Mouse (Mus musculus): ENCODE data around the gene Acot6. TPM values are rescaled to one million over a fixed set of nuclear protein-coding genes. Genes with fewer than 3 reads are reported as not detected.

The Acot6 gene
- polyA plus RNA-seq, 1 experiment from 2014 or later, result 1.1 TPM

GRCm38 (mm10) chr12:84140135-84140534, 39.7 kb downstream of the Acot6 start:
- Histone ChIP-seq H3K27me3 (no peaks in the 10 kb centered on the region), H3K4me3 (no peak overlapping the region), H3K4me1 (no peaks in the 10 kb centered on the region), H3K9me3 (no peaks in the 10 kb centered on the region), H3K27ac (replicated peaks) (no peak overlapping the region), H3K36me3 (peaks cover 32% of the 10 kb centered on the region), H3K4me2 (replicated peaks) (no peak overlapping the region), H3K9ac (replicated peaks) (no peak overlapping the region)
- no peak for ATAC-seq (ENCODE audit: low FRiP score, low read depth)
- 66% methylated on average over 4 of the region's 4 CpGs for WGBS

- H3K9ac ChIP-seq (replicated peaks), result no peak overlapping the region
- WGBS, result 87% methylated on average over 4 of the region's 4 CpGs
- no peak overlapping the region for H3K27ac ChIP-seq (replicated peaks)
- H3K36me3 ChIP-seq, result peaks cover 23% of the 10 kb centered on the region
- no peak for ATAC-seq (ENCODE audit: low FRiP score, low read depth)
- H3K4me3 ChIP-seq, result no peak overlapping the region
- no peaks in the 10 kb centered on the region for H3K27me3 ChIP-seq
- H3K4me2 ChIP-seq (replicated peaks), result no peak overlapping the region
- no peaks in the 10 kb centered on the region for H3K9me3 ChIP-seq
- no peaks in the 10 kb centered on the region for H3K4me1 ChIP-seq
Observed at GRCm38 (mm10) chr12:84141271-84141670, 40.8 kb downstream of the Acot6 start.

DNA sequence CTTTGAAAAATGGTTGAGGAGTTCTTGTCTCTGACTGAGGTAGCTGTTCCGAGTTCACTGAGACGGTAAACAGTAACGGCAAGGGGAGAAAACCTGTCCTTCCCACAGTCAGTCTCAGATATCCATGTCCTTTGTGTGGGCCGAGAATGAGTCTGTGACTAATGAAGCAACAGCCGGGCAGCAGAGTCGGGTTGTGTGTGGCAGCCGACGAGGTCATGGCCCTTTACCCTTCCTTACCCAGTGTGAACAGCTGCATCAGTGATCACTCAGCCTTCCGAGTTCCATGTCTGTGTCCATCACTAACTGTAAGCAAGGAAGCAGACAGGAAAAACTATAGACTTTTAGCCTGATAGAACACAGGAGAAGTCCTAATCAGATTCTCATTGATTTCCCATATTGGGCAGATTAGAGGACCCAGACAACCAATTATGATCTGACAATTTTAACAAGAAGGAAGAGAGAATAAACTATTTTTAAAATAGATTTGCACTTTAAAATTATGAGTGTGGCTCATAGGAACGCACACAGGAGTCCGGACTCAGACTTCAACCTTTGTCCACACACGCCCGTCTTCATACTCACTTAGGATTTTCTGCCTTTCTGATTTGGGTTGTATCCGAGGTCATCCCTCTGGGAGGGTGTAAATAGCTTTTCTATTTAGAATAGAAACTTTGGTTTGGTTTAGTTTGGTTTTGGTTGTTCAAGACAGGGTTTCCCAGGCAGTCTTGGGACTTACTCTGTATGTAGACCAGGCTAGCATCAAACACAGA, 42.0 kb downstream of the Acot6 start:
- WGBS, result 63% methylated on average over 14 of the region's 14 CpGs
- no peak for ATAC-seq (ENCODE audit: low FRiP score, low read depth)

DNA sequence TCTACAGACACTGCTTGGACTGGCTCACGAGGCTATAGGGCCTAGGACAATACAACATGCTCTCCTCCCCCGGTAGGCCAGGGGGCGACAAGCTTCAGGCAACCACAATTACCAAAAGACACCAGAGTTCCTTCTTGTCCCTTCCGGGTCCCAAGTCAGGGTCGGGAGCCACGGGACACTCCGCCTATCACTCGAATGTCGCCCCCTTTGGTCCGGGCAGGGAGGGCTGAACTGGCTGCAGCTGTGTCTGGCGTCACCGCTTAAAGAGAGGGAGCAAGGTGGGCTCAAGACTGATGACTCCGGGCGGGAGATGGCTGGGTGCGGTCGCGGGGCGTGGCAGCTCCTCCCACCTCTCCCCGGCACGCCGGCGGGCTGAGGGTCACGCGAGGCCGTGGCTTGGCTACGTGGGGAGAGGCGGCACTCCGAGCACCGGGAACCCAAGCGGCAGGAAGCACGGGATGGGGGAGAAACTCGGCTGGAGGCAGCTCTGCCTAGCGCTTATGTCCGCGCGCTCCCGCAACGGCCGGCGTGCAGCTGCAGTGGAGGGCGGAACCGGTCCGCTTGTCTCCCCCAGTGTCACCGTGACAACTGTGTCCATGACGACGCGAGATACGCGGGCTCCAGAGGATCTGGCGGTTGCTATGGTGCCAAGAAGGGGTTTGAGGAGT, 47.6 kb downstream of the Acot6 start, which contains the start of gene Pnma1:
Pnma1 (minus strand) TSS at position 536 of the 668 bp plus-strand sequence.
- WGBS, result under 1% methylated on average over 50 of the region's 50 CpGs
- ATAC-seq (ENCODE audit: low FRiP score, low read depth), result peak; percentile 94
- H3K9ac ChIP-seq (replicated peaks), result peak within 1 kb of the TSS; percentile 63
- peak within 1 kb of the TSS; percentile 64 for H3K4me2 ChIP-seq (replicated peaks)
- H3K4me3 ChIP-seq, result peak within 1 kb of the TSS; percentile 51
- H3K36me3 ChIP-seq, result peaks cover 15% of the 10 kb centered on the region; the same call in 1 of the 2 replicates
- no peaks in the 10 kb centered on the region for H3K27me3 ChIP-seq
- H3K9me3 ChIP-seq, result no peaks in the 10 kb centered on the region
- H3K27ac ChIP-seq (replicated peaks), result peak within 1 kb of the TSS; percentile 74
- H3K4me1 ChIP-seq, result peaks cover 32% of the 10 kb centered on the region

More for the DNA sequence above, 42.0 kb downstream of the Acot6 start:
- H3K27me3 ChIP-seq, result no peaks in the 10 kb centered on the region
- H3K9ac ChIP-seq (replicated peaks), result no peak overlapping the region
- peaks cover 16% of the 10 kb centered on the region for H3K36me3 ChIP-seq
- H3K4me1 ChIP-seq, result 0 out of 2 replicates have a peak, but pooled peaks cover 11% of the 10 kb centered on the region
- H3K4me3 ChIP-seq, result no peak overlapping the region
- no peak overlapping the region for H3K4me2 ChIP-seq (replicated peaks)
- no peak overlapping the region for H3K27ac ChIP-seq (replicated peaks)
- H3K9me3 ChIP-seq, result no peaks in the 10 kb centered on the region

- no peaks in the 10 kb centered on the region for H3K9me3 ChIP-seq
- peak overlapping the region; percentile 51 for H3K4me3 ChIP-seq
- H3K27ac ChIP-seq (replicated peaks), result peak overlapping the region; percentile 74
- H3K27me3 ChIP-seq, result no peaks in the 10 kb centered on the region
- peak; percentile 42; the same call in 1 of the 2 replicates for ATAC-seq (ENCODE audit: low FRiP score, low read depth)
- peaks cover 32% of the 10 kb centered on the region for H3K4me1 ChIP-seq
- 7% methylated on average over 10 of the region's 10 CpGs for WGBS
- H3K36me3 ChIP-seq, result peaks cover 20% of the 10 kb centered on the region; the same call in 1 of the 2 replicates
- peak overlapping the region; percentile 63; the same call in 1 of the 2 replicates for H3K9ac ChIP-seq (replicated peaks)
- H3K4me2 ChIP-seq (replicated peaks), result peak overlapping the region; percentile 64
Observed at GRCm38 (mm10) chr12:84148622-84149012, 48.2 kb downstream of the Acot6 start.

DNA sequence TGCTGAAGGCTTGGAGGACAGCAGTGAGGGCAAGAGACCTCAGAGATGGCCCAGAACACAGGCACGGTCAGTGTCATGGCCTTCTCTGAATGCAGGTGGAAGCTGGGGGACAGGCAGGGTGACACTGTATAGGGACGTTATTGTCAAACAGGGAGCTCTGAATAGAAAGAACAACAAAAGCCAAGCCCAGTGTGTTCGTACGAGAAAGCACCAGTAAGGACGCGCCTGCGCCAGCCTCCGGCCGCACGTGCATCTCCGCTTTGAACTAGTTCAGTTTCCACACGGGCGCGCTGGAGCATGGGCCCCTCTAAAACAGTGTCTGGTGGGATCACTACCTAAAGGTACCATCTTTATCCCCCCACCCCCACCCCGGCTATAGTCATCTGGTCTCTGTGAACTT, 49.5 kb downstream of the Acot6 start:
- H3K36me3 ChIP-seq, result peaks cover 30% of the 10 kb centered on the region; the same call in 1 of the 2 replicates
- H3K9ac ChIP-seq (replicated peaks), result no peak overlapping the region
- ATAC-seq (ENCODE audit: low FRiP score, low read depth), result no peak
- H3K4me1 ChIP-seq, result peaks cover 32% of the 10 kb centered on the region
- H3K4me3 ChIP-seq, result no peak overlapping the region
- no peaks in the 10 kb centered on the region for H3K27me3 ChIP-seq
- WGBS, result 62% methylated on average over 15 of the region's 15 CpGs
- no peak overlapping the region for H3K27ac ChIP-seq (replicated peaks)
- H3K4me2 ChIP-seq (replicated peaks), result peak overlapping the region; percentile 28
- H3K9me3 ChIP-seq, result no peaks in the 10 kb centered on the region

DNA sequence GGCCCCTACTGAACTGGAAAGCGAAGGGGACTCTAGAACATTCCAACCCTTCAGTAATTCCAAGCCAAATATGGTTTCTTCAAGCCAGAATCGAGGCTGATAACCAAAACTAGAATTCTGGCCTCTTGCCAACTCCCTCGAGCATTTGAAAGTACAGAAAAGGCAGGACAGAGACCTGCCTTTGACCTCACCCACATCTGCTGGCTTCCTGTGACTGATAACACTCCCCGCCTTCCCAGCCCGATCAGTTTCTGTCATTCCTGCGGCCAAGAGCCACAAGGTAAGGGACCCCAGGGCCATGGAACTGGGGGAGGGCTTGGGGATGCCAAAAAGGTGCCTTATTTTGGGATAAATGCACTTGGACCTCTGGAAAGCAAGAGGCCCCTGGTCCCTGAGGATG, 50.5 kb downstream of the Acot6 start:
- no peaks in the 10 kb centered on the region for H3K9me3 ChIP-seq
- H3K27me3 ChIP-seq, result no peaks in the 10 kb centered on the region
- no peak for ATAC-seq (ENCODE audit: low FRiP score, low read depth)
- H3K9ac ChIP-seq (replicated peaks), result no peak overlapping the region
- peaks cover 32% of the 10 kb centered on the region for H3K4me1 ChIP-seq
- WGBS, result 84% methylated on average over 6 of the region's 6 CpGs
- H3K36me3 ChIP-seq, result peaks cover 38% of the 10 kb centered on the region
- no peak overlapping the region for H3K4me3 ChIP-seq
- no peak overlapping the region for H3K4me2 ChIP-seq (replicated peaks)
- no peak overlapping the region for H3K27ac ChIP-seq (replicated peaks)

DNA sequence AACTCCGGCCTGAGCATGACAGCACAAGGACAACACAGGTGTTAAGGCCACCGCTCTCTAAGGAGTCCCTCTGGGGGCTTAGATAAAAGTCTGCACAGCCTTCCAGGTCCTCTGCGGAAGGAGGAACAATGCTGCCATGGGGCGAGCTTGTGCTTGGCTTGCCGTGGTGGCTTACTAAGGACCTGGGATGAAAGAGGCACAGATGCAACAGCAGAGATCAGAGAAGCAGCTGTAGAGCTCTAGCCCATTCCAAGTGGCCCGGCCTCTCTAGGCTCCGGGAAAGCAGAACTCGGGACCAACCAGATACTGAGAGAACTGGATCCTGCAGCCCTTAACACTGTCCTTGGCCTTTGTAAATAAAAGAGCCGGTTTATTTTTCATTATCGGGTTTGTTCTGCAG, 51.5 kb downstream of the Acot6 start:
- WGBS, result 93% methylated on average over 10 of the region's 10 CpGs
- no peak for ATAC-seq (ENCODE audit: low FRiP score, low read depth)
- Histone ChIP-seq H3K4me1 (peaks cover 26% of the 10 kb centered on the region), H3K27me3 (no peaks in the 10 kb centered on the region), H3K36me3 (peaks cover 44% of the 10 kb centered on the region), H3K9ac (replicated peaks) (no peak overlapping the region), H3K9me3 (no peaks in the 10 kb centered on the region), H3K4me2 (replicated peaks) (no peak overlapping the region), H3K4me3 (no peak overlapping the region), H3K27ac (replicated peaks) (no peak overlapping the region)

- Histone ChIP-seq H3K4me3 (no peak overlapping the region), H3K27me3 (no peaks in the 10 kb centered on the region), H3K9me3 (no peaks in the 10 kb centered on the region), H3K9ac (replicated peaks) (no peak overlapping the region), H3K4me2 (replicated peaks) (no peak overlapping the region), H3K36me3 (peaks cover 50% of the 10 kb centered on the region), H3K4me1 (peaks cover 20% of the 10 kb centered on the region), H3K27ac (replicated peaks) (no peak overlapping the region)
- no peak for ATAC-seq (ENCODE audit: low FRiP score, low read depth)
- 79% methylated on average over 32 of the region's 32 CpGs for WGBS
Observed at GRCm38 (mm10) chr12:84152352-84153190, 52.1 kb downstream of the Acot6 start.

- Histone ChIP-seq H3K27ac (replicated peaks) (no peak overlapping the region), H3K4me2 (replicated peaks) (no peak overlapping the region), H3K9ac (replicated peaks) (no peak overlapping the region), H3K9me3 (no peaks in the 10 kb centered on the region), H3K4me3 (no peak overlapping the region), H3K36me3 (peaks cover 59% of the 10 kb centered on the region), H3K27me3 (no peaks in the 10 kb centered on the region), H3K4me1 (peaks cover 17% of the 10 kb centered on the region)
- no peak for ATAC-seq (ENCODE audit: low FRiP score, low read depth)
- 80% methylated on average over 6 of the region's 6 CpGs for WGBS
Observed at GRCm38 (mm10) chr12:84153414-84153813, 53.0 kb downstream of the Acot6 start.

GRCm38 (mm10) chr12:84154786-84155522, 54.5 kb downstream of the Acot6 start:
- Histone ChIP-seq H3K27me3 (no peaks in the 10 kb centered on the region), H3K4me2 (replicated peaks) (no peak overlapping the region), H3K9ac (replicated peaks) (no peak overlapping the region), H3K4me3 (no peak overlapping the region), H3K27ac (replicated peaks) (no peak overlapping the region), H3K36me3 (peaks cover 74% of the 10 kb centered on the region), H3K9me3 (no peaks in the 10 kb centered on the region), H3K4me1 (peaks cover 5% of the 10 kb centered on the region; the same call in 1 of the 2 replicates)
- WGBS, result 80% methylated on average over 11 of the region's 11 CpGs
- ATAC-seq (ENCODE audit: low FRiP score, low read depth), result no peak

Data from midbrain, embryonic 12.5 days (tissue).